Mouse (Mus musculus) mouse embryonic stem cell (cell line): Measurements from ENCODE around the gene Dpp6.

Source experiments
- in situ Hi-C, 2 experiments: fragments of 300-500 bp; cut with MboI; formaldehyde crosslinking; loops; 1 replicate in 1 of 2; 3 replicates in 1 of 2; pipeline ENCODE4 v1.14.3; 2019 to 2020; ENCODE audit warnings: low sequenced_read_pairs in 2 of 2, low pct_unique_long_range_greater_than_20kb in 1 of 2, mixed read lengths in 1 of 2; ENCODE audit not compliant: unreplicated experiment in 1 of 2

Gene Dpp6

GRCm38 (mm10) chr5:27719311-27719710 is 902.3 kb downstream of the Dpp6 start:
- in situ Hi-C loops = no loop called here

GRCm38 (mm10) chr5:27724460-27724859 is 907.5 kb downstream of the Dpp6 start:
- in situ Hi-C loops = no loop called here

- in situ Hi-C loops = loop anchor here (25.0 kb wide), 1 partner anchor 357 kb away; no protein-coding TSS in a partner anchor
Measured at GRCm38 (mm10) chr5:27730666-27731065, 913.7 kb downstream of the Dpp6 start.

GRCm38 (mm10) chr5:27731392-27731791 is 914.4 kb downstream of the Dpp6 start:
- in situ Hi-C loops = loop anchor here (25.0 kb wide), 1 partner anchor 356 kb away; no protein-coding TSS in a partner anchor

- in situ Hi-C loops = loop anchor here (25.0 kb wide), 1 partner anchor 355 kb away; no protein-coding TSS in a partner anchor
Measured at GRCm38 (mm10) chr5:27732288-27732868, 915.4 kb downstream of the Dpp6 start.

- in situ Hi-C loops = loop anchor here (25.0 kb wide), 1 partner anchor 350 kb away; no protein-coding TSS in a partner anchor
Measured at GRCm38 (mm10) chr5:27737168-27737567, 920.2 kb downstream of the Dpp6 start.

- in situ Hi-C loops = loop anchor here (25.0 kb wide), 1 partner anchor 348 kb away; no protein-coding TSS in a partner anchor
Measured at GRCm38 (mm10) chr5:27739216-27739615, 922.2 kb downstream of the Dpp6 start.

GRCm38 (mm10) chr5:27744944-27745343 is 927.9 kb downstream of the Dpp6 start:
- in situ Hi-C loops = loop anchor here (25.0 kb wide), 1 partner anchor 342 kb away; no protein-coding TSS in a partner anchor

GRCm38 (mm10) chr5:27765780-27766179 is 948.8 kb downstream of the Dpp6 start:
- in situ Hi-C loops = loop anchor here in 1 of 2 experiments (25.0 kb wide), 1 partner anchor 622 kb away; no protein-coding TSS in a partner anchor

GRCm38 (mm10) chr5:27767948-27768347 is 950.9 kb downstream of the Dpp6 start:
- in situ Hi-C loops = loop anchor here in 1 of 2 experiments (25.0 kb wide), 1 partner anchor 619 kb away; no protein-coding TSS in a partner anchor
